Mouse (Mus musculus): ENCODE data around the gene Tas2r138.
A peak's percentile ranks its signal among the peaks of the same experiment; 100 is the strongest.
"Not testable (repeated sequence)": the region's sequence is repeated elsewhere in the genome, so short reads cannot be mapped to it uniquely, and the experiment has no call there.

The Tas2r138 gene

GRCm38 (mm10) chr6:40613260-40613852 lies at the start of gene Tas2r138:
TSS of gene Tas2r138 (minus strand) at chr6:40613310.
- DNase-seq (ENCODE audit: low read depth, low spot score), result no peak

DNA sequence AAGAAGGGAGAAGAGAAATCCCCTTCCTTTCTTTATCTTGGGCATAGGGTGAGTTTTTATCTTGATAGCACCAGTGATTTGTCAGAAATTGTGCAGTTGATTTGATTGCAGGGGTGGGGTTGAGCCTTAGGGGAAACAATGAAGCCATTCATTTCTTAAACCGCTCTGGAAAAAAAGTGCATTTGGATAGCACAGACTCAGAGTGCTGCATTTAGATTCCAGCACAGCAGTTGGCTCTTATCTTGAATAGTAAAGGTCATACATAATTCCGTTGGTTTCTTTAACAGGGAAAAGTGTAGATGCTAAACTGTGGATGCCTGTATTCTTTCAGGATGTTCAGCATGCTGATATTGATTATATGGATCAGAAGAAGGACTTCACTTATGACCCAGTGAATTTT lies 47.8 kb upstream of the Tas2r138 start:
- no peak for DNase-seq (ENCODE audit: low read depth, low spot score)

DNA sequence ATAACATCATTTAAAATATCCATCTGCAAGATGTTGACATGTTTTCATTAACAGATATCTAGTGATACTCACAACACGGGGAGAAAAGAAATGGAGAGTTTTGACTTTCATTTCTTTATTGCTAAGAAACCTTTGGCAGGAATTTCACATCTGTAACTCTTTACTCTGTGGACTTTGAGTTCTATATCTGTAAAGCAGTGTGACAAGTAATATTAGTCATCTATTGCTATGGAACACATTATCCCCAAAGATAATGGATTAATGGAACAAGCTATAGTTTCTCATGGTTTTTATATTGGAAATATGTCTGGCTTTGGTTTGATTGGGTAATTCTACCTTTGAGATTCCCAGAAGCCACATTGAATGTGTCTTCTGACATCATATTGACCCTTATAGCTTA lies 37.8 kb upstream of the Tas2r138 start:
- DNase-seq (ENCODE audit: low read depth, low spot score), result no peak

DNA sequence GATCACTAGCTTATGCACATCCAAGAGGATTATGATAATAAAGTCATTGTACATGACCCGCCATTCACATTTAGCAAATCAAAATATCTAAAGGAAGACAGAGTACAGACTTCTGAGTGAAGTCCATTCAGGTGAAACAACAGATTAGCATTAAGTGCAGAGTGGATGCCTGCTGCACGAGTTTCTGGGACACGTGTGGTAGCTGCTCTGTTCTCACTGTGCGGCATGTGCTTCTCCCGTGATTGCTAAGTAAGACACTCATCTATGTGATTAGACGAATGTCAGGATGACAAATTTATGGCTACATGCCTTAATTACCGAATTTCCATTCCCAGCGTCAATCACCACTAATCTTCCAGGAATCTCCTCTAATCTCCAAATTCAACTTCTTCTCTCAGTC lies 32.6 kb upstream of the Tas2r138 start:
- no peak for DNase-seq (ENCODE audit: low read depth, low spot score)

DNA sequence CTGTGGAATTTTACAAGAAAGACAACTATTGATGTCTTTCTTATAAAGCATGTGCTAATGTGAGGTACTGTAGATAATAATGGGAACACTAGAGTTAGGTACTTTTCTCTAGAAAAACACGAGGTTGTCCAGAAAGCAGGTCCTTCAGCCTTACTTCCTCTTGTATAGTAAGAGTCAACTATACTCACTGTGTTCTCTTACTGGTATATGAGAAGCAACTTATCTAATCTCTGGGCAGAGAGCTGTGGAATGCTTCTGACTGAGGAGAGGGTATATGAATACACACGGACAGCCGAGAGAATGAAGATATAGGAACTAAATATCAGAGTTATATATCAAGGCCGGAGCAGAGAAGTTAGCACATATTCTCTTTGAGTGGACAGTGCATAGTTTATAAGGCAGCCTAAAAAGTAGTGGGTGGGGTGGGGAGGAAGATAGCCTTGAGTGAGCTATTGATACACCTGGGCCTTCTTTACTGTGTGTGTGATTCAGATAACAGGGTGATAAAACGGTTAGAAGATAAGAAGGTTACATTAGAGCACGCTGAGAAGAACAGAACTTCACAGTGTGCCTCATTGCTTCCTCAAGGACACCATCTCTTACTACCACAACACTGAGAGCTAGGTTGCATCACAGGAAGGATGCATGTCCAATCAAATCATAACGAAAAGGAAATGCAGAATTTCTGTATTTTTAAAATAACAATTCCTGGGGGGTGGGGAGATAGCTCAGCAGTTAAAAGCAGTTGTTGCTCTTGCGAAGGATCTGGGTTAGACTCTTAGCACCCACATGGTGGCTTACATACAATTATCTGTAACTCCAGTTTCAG lies 27.8 kb upstream of the Tas2r138 start:
- DNase-seq (ENCODE audit: low read depth, low spot score), result no peak

DNA sequence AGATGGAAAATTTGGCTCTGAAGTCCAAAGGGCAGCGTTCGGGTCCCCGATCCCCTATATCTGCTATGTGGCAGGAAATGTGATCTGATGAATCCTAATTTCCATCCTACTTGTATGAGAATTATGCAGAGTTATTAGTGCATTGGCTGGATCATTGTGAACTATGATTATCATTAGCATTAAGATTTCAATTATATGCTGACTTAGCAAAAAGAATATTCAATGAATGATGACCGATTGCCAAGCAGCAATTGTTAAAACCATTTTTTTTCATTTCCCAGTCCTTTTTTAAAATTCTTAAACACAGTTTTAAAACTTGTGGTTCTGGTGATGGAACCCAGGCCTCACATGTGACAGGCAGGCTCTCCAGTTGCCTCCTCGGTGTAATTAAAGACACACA lies 24.6 kb upstream of the Tas2r138 start:
- no peak for DNase-seq (ENCODE audit: low read depth, low spot score)

- no peak for DNase-seq (ENCODE audit: low read depth, low spot score)
Observed at GRCm38 (mm10) chr6:40635559-40635958, 22.4 kb upstream of the Tas2r138 start.

GRCm38 (mm10) chr6:40634640-40635071 lies 21.5 kb upstream of the Tas2r138 start:
- no peak for DNase-seq (ENCODE audit: low read depth, low spot score)

DNA sequence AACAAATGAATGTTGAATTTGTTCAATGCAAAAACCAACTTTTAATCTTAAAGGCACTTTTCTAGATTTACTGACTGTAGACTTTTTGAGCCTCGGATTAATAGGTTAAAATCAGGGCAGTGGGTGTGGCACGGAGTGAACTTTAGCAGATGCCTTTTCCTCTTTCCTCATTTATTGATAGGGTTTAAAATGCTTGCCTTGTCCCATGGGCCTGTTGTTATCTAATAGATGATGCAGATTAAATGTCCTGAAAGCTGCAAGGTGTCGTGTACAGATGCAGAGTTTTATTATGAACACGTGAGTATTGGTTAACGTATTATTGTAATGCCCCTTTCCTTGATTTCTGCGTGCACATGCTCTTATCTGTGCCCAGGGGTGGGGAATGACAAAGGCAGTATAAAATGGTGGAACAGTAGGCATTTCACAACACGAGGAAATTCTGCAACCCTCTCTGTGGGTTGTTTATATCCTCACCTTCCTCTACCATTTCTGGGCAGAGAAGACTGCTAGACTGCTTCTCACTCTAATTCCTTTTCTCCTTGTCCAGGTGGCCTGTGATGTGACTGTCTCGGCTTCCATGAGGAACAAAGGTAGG lies 15.4 kb upstream of the Tas2r138 start, which contains the start of gene Mgam:
TSS of gene Mgam (plus strand) at position 426 of the 595 bp plus-strand sequence.
- no peak for DNase-seq (ENCODE audit: low read depth, low spot score)

- no peak for DNase-seq (ENCODE audit: low read depth, low spot score)
Observed at GRCm38 (mm10) chr6:40626111-40626510, 13.0 kb upstream of the Tas2r138 start.

GRCm38 (mm10) chr6:40617965-40618364 lies 4.9 kb upstream of the Tas2r138 start:
- peak; percentile 60 for DNase-seq (ENCODE audit: low read depth, low spot score)

DNA sequence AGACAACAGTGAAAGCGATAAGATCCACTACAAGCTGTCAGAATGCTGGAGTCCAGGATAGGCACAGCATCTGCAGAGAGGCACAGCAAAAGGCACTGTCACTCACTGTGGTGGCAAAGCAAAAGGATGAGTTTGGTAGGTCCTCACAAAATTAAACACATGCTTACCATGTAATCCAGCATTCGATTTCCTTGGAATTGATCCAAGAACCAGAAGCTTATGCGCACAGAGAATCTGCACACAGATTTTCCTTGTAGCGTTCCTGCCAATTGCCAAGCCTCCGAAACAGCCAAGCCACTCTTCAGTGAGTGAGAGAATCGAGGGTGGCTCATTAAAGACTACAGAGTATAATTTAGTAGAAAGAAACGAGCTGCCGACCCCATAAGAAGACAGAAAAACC lies 2.9 kb downstream of the Tas2r138 start:
- no peak for DNase-seq (ENCODE audit: low read depth, low spot score)

GRCm38 (mm10) chr6:40607431-40607830 lies 5.7 kb downstream of the Tas2r138 start:
- no peak for DNase-seq (ENCODE audit: low read depth, low spot score)

DNA sequence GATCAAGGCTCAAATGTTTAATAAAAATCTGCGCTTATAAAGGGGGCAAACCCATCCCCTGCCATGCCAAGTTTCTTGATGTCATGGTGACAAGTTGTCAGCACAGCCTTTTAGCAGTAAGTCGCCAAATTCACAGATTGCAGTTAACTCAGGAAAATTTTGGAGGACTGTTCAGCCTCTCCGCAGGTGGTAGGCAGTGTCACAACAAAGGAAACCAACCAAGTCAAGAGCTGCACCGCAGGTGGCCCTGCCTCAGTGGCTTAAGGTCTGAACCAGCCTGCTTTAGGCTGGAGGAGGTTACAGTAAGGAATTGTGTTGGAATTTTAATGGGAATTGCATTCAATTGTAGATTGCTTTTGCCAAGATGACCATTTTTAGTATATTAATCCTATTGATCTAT lies 14.6 kb downstream of the Tas2r138 start:
- not testable (repeated sequence) for DNase-seq (ENCODE audit: low read depth, low spot score)

DNA sequence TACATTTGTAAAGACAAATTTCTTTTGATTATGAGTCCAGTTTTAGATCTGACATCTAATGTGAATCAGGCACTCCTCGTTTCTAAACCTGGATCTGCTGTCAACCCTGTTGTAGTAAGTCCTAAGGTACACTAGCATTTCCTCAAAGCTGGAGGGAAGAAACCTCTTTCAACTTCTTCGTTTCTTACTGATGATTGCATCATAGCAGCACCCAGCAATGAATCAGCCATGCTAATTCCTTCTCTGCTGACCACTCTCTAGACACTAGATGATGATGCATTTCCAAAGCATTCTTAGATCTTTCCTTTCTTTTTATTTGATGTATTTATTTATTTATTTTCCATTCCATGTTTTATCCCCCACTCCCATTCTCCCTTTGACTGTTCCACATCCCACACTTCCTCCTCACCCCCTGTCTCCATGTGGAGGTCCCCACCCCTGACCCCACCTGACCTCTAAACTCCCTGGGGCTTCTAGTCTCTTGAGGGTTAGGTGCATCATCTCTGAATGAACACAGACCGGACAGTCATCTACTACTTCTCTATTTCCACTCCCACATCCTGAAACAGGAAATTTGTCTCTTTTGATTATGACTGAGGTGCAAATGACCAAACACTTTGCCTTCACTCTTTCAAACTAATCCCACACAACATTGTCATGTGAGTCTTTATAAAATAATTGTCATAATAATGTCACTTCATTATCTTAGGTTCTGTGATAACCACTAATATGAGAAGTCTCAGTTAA lies 18.1 kb downstream of the Tas2r138 start:
- no peak for DNase-seq (ENCODE audit: low read depth, low spot score)

GRCm38 (mm10) chr6:40588346-40588745 lies 24.8 kb downstream of the Tas2r138 start:
- DNase-seq (ENCODE audit: low read depth, low spot score), result no peak

- DNase-seq (ENCODE audit: low read depth, low spot score), result no peak
Observed at GRCm38 (mm10) chr6:40585645-40586044, 27.5 kb downstream of the Tas2r138 start, which contains the start of gene Clec5a. TSS of gene Clec5a (minus strand) at chr6:40585821.

DNA sequence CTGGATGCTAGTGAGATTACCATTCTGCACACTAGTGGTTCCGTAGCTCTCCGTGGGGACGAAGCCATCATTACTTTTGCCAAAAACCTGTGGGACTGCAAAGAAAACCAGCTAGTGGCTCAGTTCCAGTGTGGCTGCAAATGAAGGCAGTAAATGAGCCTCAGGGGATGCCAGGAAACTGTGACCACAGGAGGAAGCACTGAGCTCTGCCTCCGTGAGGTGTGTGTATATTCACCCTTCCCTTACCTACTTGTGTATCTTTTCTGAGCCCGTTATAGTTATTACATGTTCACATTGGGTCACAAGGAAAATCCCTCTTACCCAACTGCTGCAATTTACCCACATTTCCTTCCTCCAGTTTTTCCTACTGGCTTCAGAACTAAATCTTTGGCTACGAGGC lies 28.8 kb downstream of the Tas2r138 start:
- DNase-seq (ENCODE audit: low read depth, low spot score), result no peak

DNA sequence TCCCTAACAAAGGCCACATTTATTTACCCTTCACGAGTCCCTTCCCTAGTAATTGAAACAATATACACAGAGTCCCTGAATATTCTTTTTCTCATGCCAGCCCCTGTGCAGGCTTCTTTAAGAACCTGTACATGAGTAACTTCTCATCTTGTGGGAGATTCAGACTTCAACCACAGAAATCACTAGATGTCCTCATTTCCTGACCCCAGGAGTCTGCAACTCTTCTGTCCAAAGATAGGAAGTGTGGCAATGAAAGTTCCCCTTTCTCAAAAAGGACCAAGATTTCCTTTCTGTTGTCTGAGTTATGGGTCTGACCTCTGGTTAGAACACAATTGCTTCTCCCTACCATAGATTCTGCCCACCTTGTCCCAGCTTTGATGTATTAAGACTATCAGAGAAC lies 36.8 kb downstream of the Tas2r138 start:
- DNase-seq (ENCODE audit: low read depth, low spot score), result no peak

- no peak for DNase-seq (ENCODE audit: low read depth, low spot score)
Observed at GRCm38 (mm10) chr6:40573618-40574017, 39.5 kb downstream of the Tas2r138 start.

- DNase-seq (ENCODE audit: low read depth, low spot score), result no peak
Observed at GRCm38 (mm10) chr6:40569187-40569586, 43.9 kb downstream of the Tas2r138 start, which contains the start of gene Olfr460. TSS of gene Olfr460 (plus strand) at chr6:40569487.
